ENCODE assay signal across 8 mouse cellular contexts in the genomic region with DNA sequence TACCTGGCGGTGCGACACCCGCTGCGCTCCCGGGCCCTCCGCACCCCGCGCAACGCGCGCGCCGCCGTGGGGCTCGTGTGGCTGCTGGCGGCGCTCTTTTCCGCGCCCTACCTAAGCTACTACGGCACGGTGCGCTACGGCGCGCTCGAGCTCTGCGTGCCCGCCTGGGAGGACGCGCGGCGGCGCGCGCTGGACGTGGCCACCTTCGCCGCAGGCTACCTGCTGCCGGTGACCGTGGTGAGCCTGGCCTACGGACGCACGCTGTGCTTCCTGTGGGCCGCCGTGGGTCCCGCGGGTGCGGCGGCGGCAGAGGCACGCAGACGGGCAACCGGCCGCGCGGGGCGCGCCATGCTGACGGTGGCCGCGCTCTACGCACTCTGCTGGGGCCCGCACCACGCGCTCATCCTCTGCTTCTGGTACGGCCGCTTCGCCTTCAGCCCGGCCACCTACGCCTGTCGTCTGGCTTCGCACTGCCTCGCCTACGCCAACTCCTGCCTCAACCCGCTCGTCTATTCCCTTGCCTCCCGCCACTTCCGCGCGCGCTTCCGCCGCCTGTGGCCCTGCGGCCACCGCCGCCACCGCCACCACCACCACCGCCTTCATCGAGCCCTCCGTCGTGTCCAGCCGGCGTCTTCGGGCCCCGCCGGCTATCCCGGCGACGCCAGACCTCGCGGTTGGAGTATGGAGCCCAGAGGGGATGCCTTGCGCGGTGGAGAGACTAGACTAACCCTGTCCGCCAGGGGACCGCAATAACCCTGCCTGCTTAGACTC. TPM values are rescaled to one million over a fixed set of nuclear protein-coding genes. Genes with fewer than 3 reads are reported as not detected.
A peak's percentile ranks its signal among the peaks of the same experiment; 100 is the strongest.
DNase-seq lines count a peak whose midpoint lies in the region; ATAC-seq lines count a peak whose summit lies in the region.

No protein-coding gene starts in this region.

- ATAC-seq in heart, embryonic 15.5 days (replicated peaks; ENCODE audit: insufficient number of reproducible peaks, insufficient read depth, low FRiP score, low read depth) = no peak
- ATAC-seq in kidney, embryonic 15.5 days (replicated peaks; ENCODE audit: low FRiP score) = peak; percentile 41
- peak; percentile 51 for ATAC-seq in midbrain, embryonic 15.5 days (replicated peaks)

- H3K4me1 ChIP-seq in heart, embryonic 15.5 days (replicated peaks) = peaks cover 28% of the 10 kb centered on the region
- peaks cover 54% of the 10 kb centered on the region for H3K4me1 ChIP-seq in embryonic facial prominence, embryonic 10.5 days
- H3K4me1 ChIP-seq in kidney, embryonic 15.5 days = peaks cover 55% of the 10 kb centered on the region
- H3K4me1 ChIP-seq in midbrain, embryonic 15.5 days = peaks cover 29% of the 10 kb centered on the region

- peak overlapping the region; percentile 58 for H3K4me3 ChIP-seq in heart, embryonic 15.5 days
- H3K4me3 ChIP-seq in embryonic facial prominence, embryonic 10.5 days = peak overlapping the region; percentile 72
- peak overlapping the region; percentile 53 for H3K4me3 ChIP-seq in kidney, embryonic 15.5 days (replicated peaks)
- peak overlapping the region; percentile 61 for H3K4me3 ChIP-seq in midbrain, embryonic 15.5 days

- peaks cover 54% of the 10 kb centered on the region for H3K27me3 ChIP-seq in heart, embryonic 15.5 days
- H3K27me3 ChIP-seq in embryonic facial prominence, embryonic 10.5 days (replicated peaks; ENCODE audit: low read depth, poor library complexity, severe bottlenecking) = peaks cover 76% of the 10 kb centered on the region
- H3K27me3 ChIP-seq in kidney, embryonic 15.5 days = peaks cover 44% of the 10 kb centered on the region
- H3K27me3 ChIP-seq in midbrain, embryonic 15.5 days (replicated peaks) = peaks cover 49% of the 10 kb centered on the region

- H3K36me3 ChIP-seq in heart, embryonic 15.5 days = no peaks in the 10 kb centered on the region
- H3K36me3 ChIP-seq in embryonic facial prominence, embryonic 10.5 days (replicated peaks) = no peaks in the 10 kb centered on the region
- no peaks in the 10 kb centered on the region for H3K36me3 ChIP-seq in kidney, embryonic 15.5 days
- H3K36me3 ChIP-seq in midbrain, embryonic 15.5 days (replicated peaks) = no peaks in the 10 kb centered on the region

- DNase-seq in heart, postnatal 10 days = no peak
- peak; percentile 59 for DNase-seq in R1 (ENCODE audit: low read depth, low spot score)
- peak; percentile 63 for DNase-seq in embryonic facial prominence, embryonic 10.5 days (ENCODE audit: low spot score)
- DNase-seq in T-cell, adult 2 months (ENCODE audit: low spot score) = no peak
- no peak for DNase-seq in yolk sac, embryonic 10.5 days (ENCODE audit: low spot score)

- under 1% methylated on average over 68 of the region's 105 CpGs for WGBS in heart, embryonic 15.5 days
- under 1% methylated on average over 105 of the region's 105 CpGs for WGBS in embryonic facial prominence, embryonic 10.5 days
- 1% methylated on average over 90 of the region's 105 CpGs for WGBS in kidney, embryonic 15.5 days
- under 1% methylated on average over 105 of the region's 105 CpGs for WGBS in midbrain, embryonic 15.5 days

- H3K9ac ChIP-seq in heart, embryonic 15.5 days = peak overlapping the region; percentile 45
- peak overlapping the region; percentile 49 for H3K9ac ChIP-seq in kidney, embryonic 15.5 days
- H3K9ac ChIP-seq in midbrain, embryonic 15.5 days = peak overlapping the region; percentile 59

- H3K4me2 ChIP-seq in heart, embryonic 15.5 days = peak overlapping the region; percentile 97
- peak overlapping the region; percentile 97 for H3K4me2 ChIP-seq in kidney, embryonic 15.5 days
- peak overlapping the region; percentile 90 for H3K4me2 ChIP-seq in midbrain, embryonic 15.5 days

- H3K27ac ChIP-seq in heart, embryonic 15.5 days = no peak overlapping the region
- peak overlapping the region; percentile 70 for H3K27ac ChIP-seq in embryonic facial prominence, embryonic 10.5 days (replicated peaks)
- H3K27ac ChIP-seq in kidney, embryonic 15.5 days = no peak overlapping the region
- H3K27ac ChIP-seq in midbrain, embryonic 15.5 days = peak overlapping the region; percentile 49

- no peaks in the 10 kb centered on the region for H3K9me3 ChIP-seq in heart, embryonic 15.5 days (replicated peaks)
- H3K9me3 ChIP-seq in embryonic facial prominence, embryonic 10.5 days = no peaks in the 10 kb centered on the region
- H3K9me3 ChIP-seq in kidney, embryonic 15.5 days (replicated peaks) = no peaks in the 10 kb centered on the region
- H3K9me3 ChIP-seq in midbrain, embryonic 15.5 days = no peaks in the 10 kb centered on the region

- intact Hi-C loops in heart, postnatal 10 days (cut with DNase I) = no loop called here

RNA-seq across cellular contexts. Expression of a gene that starts 1.2 kb away (rescaled TPM):
- not detected in 2 replicates for polyA plus RNA-seq in heart, embryonic 15.5 days (2015; fragmentation: Nextera tagmentation; extraction: Ambion mirVana)
- total RNA-seq in heart, postnatal 10 days (2021) = not detected
- not detected in 2 replicates for polyA plus RNA-seq in embryonic facial prominence, embryonic 10.5 days (2016; fragmentation: Nextera tagmentation; extraction: Ambion mirVana)
- polyA plus RNA-seq in kidney, embryonic 15.5 days (2015; fragmentation: Nextera tagmentation; extraction: Ambion mirVana) = 0.12 and 0.30 TPM in 2 replicates
- polyA plus RNA-seq in midbrain, embryonic 15.5 days (2015; fragmentation: Nextera tagmentation; extraction: Ambion mirVana) = not detected in 2 replicates

RNA-seq across cellular contexts. Expression of a gene that starts 14.7 kb away (rescaled TPM):
- 289 and 300 TPM in 2 replicates for polyA plus RNA-seq in heart, embryonic 15.5 days (2015; fragmentation: Nextera tagmentation; extraction: Ambion mirVana)
- total RNA-seq in heart, postnatal 10 days (2021) = 100 to 1,000 TPM; 208 to 227 TPM
- polyA plus RNA-seq in embryonic facial prominence, embryonic 10.5 days (2016; fragmentation: Nextera tagmentation; extraction: Ambion mirVana) = 371 and 392 TPM in 2 replicates
- 513 and 545 TPM in 2 replicates for polyA plus RNA-seq in kidney, embryonic 15.5 days (2015; fragmentation: Nextera tagmentation; extraction: Ambion mirVana)
- 183 and 198 TPM in 2 replicates for polyA plus RNA-seq in midbrain, embryonic 15.5 days (2015; fragmentation: Nextera tagmentation; extraction: Ambion mirVana)

RNA-seq across cellular contexts. Expression of a gene that starts 19.8 kb away (rescaled TPM):
- 20.4 and 31.6 TPM in 2 replicates for polyA plus RNA-seq in heart, embryonic 15.5 days (2015; fragmentation: Nextera tagmentation; extraction: Ambion mirVana)
- total RNA-seq in heart, postnatal 10 days (2021) = 10 to 100 TPM in 1 of 2 experiments, 1 to 10 TPM in 1; 9.1 to 10.7 TPM
- 57.7 and 61.8 TPM in 2 replicates for polyA plus RNA-seq in embryonic facial prominence, embryonic 10.5 days (2016; fragmentation: Nextera tagmentation; extraction: Ambion mirVana)
- polyA plus RNA-seq in kidney, embryonic 15.5 days (2015; fragmentation: Nextera tagmentation; extraction: Ambion mirVana) = 47.7 and 56.3 TPM in 2 replicates
- 61.0 and 64.3 TPM in 2 replicates for polyA plus RNA-seq in midbrain, embryonic 15.5 days (2015; fragmentation: Nextera tagmentation; extraction: Ambion mirVana)

RNA-seq across cellular contexts. Expression of a gene that starts 32.1 kb away (rescaled TPM):
- polyA plus RNA-seq in heart, embryonic 15.5 days (2015; fragmentation: Nextera tagmentation; extraction: Ambion mirVana) = 131 and 151 TPM in 2 replicates
- 10 to 100 TPM; 94.5 to 95.7 TPM for total RNA-seq in heart, postnatal 10 days (2021)
- 280 and 287 TPM in 2 replicates for polyA plus RNA-seq in embryonic facial prominence, embryonic 10.5 days (2016; fragmentation: Nextera tagmentation; extraction: Ambion mirVana)
- 243 and 247 TPM in 2 replicates for polyA plus RNA-seq in kidney, embryonic 15.5 days (2015; fragmentation: Nextera tagmentation; extraction: Ambion mirVana)
- 165 and 167 TPM in 2 replicates for polyA plus RNA-seq in midbrain, embryonic 15.5 days (2015; fragmentation: Nextera tagmentation; extraction: Ambion mirVana)

Comparison
In these comparisons a context has a peak if more than half of its experiments do, and no peak if none do; other contexts are left out.
1. H3K27ac ChIP-seq: peak in embryonic facial prominence, embryonic 10.5 days (single experiment) and midbrain, embryonic 15.5 days (single experiment); none in heart, embryonic 15.5 days (single experiment) and kidney, embryonic 15.5 days (single experiment).
2. DNase-seq: peak in R1 (single experiment) and embryonic facial prominence, embryonic 10.5 days (single experiment); none in heart, postnatal 10 days (0 of 2), T-cell, adult 2 months (single experiment) and yolk sac, embryonic 10.5 days (single experiment).
3. Peak in every context shown above with its lines, with median percentiles within 50 percentile points of each other: H3K4me2 ChIP-seq, H3K4me3 ChIP-seq and H3K9ac ChIP-seq.